Mouse (Mus musculus) bone marrow, adult 2 months (tissue): ENCODE measurements around the gene Eml2. TPM values are rescaled to one million over a fixed set of nuclear protein-coding genes. Genes with fewer than 3 reads are reported as not detected.

Experiments used
- H3K27ac ChIP-seq: fragments of 200-500 bp; 2 replicates; pipeline ENCODE4 v1.5.1; 2012; ENCODE audit warnings: low read depth, mild to moderate bottlenecking, control low read depth, inconsistent platforms, low read length; ENCODE audit not compliant: control insufficient read depth, poor library complexity, insufficient read depth
- H3K4me1 ChIP-seq: fragments of 200-500 bp; 2 replicates; pipeline ENCODE4 v1.6.1; 2011; ENCODE audit warnings: low read length; ENCODE audit not compliant: control insufficient read depth, insufficient read depth
- H3K4me3 ChIP-seq: fragments of 200-500 bp; replicated peaks from 2 replicates; pipeline ENCODE3; 2011; ENCODE audit warnings: mild to moderate bottlenecking, low read depth, low read length, control low read depth; ENCODE audit not compliant: control insufficient read depth
- CTCF ChIP-seq: fragments of 200-500 bp; IDR thresholded peaks from 2 replicates; pipeline ENCODE4 v1.5.1; 2011; ENCODE audit warnings: low read length, control low read depth; ENCODE audit not compliant: control insufficient read depth, insufficient read depth
- POLR2A ChIP-seq: fragments of 200-500 bp; IDR thresholded peaks from 2 replicates; pipeline ENCODE4 v1.6.1; 2011; ENCODE audit warnings: low read depth, mild to moderate bottlenecking, control low read depth, low read length, borderline replicate concordance; ENCODE audit not compliant: control insufficient read depth
- WGBS: fragments of 180-500 bp; shearing (Covaris S2); methylation state at CpG from one replicate; pipeline ENCODE4 v1.1.7; 2018; 5-methylcytosine and 5-hydroxymethylcytosine counted together
- polyA plus RNA-seq: library from polyadenylated mRNA; stranded (reverse); fragments of >200 nt; gene quantifications from 2 replicates; pipeline ENCODE4 v1.2.4, GENCODE M21; 2011; ENCODE audit warnings: low replicate concordance; ENCODE audit not compliant: missing spikeins, insufficient read depth, insufficient read length

The Eml2 gene
- polyA plus RNA-seq, 1 experiment = 33.1 TPM

DNA sequence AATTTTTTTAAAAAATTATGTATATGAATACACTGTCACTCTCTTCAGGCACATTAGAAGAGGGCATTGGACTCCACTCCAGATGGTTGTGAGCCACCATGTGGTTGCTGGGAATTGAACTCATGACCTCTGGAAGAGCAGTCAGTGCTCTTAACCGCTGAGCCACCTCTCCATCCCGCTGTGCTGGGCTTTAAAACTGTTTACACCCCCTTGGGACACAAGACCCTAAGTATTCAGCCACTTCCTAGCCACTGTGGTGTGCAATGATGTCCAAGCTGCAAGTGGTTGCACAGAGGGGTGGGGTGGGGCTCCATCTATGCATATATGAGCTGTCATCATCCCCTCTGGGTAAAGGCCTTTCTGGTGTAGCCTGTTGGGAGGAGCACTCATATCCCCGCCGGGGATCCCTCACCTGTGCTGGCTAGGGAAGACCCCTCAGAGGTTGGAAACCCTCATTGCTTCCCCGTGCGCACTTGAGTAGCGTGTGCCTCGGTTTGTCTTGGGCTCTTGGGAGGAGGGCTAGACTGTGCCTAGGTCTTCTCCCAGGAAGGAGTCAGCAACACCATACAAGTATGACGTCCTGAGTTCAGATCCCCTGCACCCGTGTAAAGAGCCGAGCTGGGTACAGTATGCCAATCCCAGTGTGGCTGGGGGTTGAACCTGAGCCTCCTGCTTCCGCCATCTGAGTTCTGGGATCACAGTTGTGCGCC is 32.1 kb downstream of the Eml2 start:
- Histone ChIP-seq H3K27ac (no peak overlapping the region), H3K4me3 (no peak overlapping the region), H3K4me1 (no peaks in the 10 kb centered on the region)
- 84% methylated on average over 13 of the region's 13 CpGs for WGBS
- TF ChIP-seq CTCF (no peak), POLR2A (no peak)

DNA sequence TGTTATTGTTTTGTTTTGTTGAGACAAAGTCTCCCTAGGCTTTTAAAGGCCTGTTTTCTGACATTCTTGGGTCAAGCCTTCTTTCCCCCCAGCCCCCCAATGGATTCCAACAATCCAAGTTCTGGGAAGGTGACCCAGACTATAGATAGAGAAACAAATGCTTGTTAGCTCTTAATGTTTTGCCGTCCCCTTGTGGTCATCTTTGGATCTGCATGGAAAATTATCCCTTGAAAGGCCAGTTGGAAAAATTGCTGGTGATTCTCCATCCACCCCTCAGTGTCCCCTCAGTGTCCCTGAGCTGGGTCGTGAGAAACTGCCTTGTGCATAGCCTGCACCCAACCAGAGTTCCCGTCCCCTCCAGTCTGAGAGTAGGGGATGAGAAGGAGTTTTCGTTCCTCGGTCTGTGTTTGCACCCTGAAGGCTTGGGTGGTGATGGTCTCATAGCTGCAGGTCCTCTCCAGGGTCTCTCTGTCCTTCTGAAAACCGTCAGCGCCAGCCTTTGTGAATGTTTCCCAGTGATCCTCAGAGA is 32.8 kb downstream of the Eml2 start:
- Histone ChIP-seq H3K4me1 (no peaks in the 10 kb centered on the region), H3K4me3 (no peak overlapping the region), H3K27ac (no peak overlapping the region)
- WGBS = 67% methylated on average over 7 of the region's 7 CpGs
- no peak for TF ChIP-seq CTCF
- TF ChIP-seq POLR2A = no peak

DNA sequence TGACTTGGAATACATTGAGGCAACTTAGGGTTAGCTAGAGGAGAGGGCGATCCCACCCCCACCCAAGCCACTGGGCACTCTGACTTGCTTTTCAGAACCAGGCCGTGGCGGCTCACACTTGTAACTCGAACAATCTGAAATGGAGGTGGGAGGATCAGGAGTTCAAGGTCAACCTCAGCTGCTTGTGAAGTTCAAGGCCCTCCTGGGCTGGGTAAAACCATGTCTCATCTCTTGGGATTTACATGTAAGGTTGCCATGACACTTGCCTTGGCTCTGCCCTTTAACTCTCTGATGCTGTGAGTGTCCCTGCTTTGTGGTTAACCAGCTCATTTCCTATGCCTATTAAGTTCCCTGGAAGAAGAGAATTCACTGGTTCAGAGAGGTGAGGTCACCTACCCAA is 33.3 kb downstream of the Eml2 start:
- 80% methylated on average over 4 of the region's 4 CpGs for WGBS
- no peak overlapping the region for H3K27ac ChIP-seq
- TF ChIP-seq CTCF (no peak), POLR2A (no peak)
- no peak overlapping the region for H3K4me3 ChIP-seq
- H3K4me1 ChIP-seq = no peaks in the 10 kb centered on the region; the same call in 1 of the 2 replicates

DNA sequence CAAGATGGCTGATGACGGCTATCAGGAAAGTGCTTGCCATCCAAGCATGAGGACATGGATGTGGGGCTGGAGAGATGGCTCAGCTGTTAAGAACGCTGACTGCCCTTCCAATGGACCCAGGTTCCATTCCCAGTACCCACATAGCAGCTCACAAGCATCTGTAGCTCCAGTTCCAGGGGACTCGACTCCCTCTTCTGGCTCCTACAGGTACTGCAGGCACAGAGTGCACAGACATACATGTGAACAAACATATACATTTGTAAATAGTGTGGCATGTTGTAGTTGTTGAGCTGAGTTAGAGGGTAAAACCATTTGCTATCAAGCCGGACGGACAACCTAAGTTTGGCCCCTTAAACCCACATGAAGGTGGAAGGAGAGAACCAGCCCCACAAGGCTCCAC is 33.8 kb downstream of the Eml2 start:
- WGBS = 84% methylated on average over 5 of the region's 5 CpGs
- Histone ChIP-seq H3K4me1 (no peaks in the 10 kb centered on the region; the same call in 1 of the 2 replicates), H3K4me3 (no peak overlapping the region), H3K27ac (no peak overlapping the region)
- TF ChIP-seq CTCF (peak; percentile 31; the same call in 1 of the 2 replicates), POLR2A (no peak)

DNA sequence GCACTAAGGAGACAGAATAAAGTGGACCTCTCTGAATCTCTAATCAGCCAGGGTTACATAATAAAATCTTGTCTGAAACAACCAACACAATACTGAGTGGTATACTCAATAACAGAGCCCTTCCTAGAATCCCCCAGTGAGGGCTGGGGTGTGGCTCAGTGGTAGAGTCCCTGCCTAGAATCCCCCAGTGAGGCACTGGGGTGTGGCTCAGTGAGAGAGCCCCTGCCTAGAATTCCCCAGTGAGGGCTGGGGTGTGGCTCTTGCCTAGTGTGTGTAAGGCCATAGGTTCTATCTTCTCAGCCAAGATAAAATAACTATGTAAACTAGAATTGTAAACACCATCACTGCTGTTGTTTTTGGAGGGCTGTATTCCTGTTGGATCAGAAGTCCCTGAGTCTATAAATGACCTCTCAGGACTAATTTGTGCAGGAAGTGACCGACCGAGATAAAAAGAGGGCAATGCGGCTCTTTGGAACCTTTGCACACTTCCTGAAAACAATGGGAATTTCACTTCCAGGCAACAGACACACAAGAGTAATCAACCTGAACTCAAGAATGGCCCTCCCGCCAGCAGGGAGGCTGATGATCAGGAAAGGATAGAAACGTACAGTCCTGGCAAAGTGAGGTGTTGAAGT is 34.9 kb downstream of the Eml2 start:
- Histone ChIP-seq H3K27ac (no peak overlapping the region), H3K4me1 (no peaks in the 10 kb centered on the region; the same call in 1 of the 2 replicates), H3K4me3 (no peak overlapping the region)
- TF ChIP-seq POLR2A (no peak), CTCF (no peak)
- WGBS = 72% methylated on average over 5 of the region's 5 CpGs

DNA sequence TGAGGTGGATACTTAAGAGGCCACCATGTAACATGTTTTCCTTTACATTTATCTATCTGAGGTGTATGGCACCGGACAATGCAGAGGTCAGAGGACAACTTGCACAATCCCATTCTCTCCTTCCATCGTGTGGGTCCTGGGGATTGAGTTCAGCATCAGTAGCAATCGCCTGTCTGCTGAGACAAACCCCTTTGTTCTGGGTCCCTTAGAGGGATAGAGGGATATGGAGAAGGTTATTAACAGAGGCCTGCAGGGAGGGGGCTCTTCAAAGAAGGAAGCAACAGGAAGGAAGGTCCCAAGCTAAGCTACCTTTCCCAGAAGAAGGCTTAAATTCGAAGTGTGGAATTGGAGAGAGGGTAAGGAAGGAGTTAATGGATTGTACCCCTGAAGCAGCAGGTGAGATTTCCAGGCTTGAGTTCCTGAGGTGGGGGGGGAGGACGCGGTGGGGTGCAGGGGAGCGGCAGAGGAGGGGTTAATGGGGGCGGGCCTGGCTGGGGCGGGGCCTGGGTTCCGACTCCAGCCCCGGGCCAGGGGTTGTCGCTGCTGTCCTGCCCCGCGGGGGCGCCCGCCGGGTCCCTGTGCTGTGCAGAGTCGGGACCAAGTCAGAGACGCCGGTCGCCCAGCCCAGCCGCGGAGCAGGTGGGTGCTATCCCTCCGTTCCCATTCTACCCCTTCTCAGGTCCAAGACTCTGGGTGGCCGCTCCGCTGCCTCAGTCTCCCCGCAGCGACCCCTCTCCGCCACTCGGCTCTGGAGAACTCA is 36.0 kb downstream of the Eml2 start, which contains the start of gene Gpr4:
Gene Gpr4 (plus strand): TSS at position 543 of the 760 bp plus-strand sequence.
- H3K4me3 ChIP-seq = no peak within 1 kb of the TSS
- TF ChIP-seq CTCF (no peak), POLR2A (no peak)
- WGBS = 8% methylated on average over 28 of the region's 30 CpGs
- H3K4me1 ChIP-seq = no peaks in the 10 kb centered on the region; the same call in 1 of the 2 replicates
- H3K27ac ChIP-seq = no peak within 1 kb of the TSS

DNA sequence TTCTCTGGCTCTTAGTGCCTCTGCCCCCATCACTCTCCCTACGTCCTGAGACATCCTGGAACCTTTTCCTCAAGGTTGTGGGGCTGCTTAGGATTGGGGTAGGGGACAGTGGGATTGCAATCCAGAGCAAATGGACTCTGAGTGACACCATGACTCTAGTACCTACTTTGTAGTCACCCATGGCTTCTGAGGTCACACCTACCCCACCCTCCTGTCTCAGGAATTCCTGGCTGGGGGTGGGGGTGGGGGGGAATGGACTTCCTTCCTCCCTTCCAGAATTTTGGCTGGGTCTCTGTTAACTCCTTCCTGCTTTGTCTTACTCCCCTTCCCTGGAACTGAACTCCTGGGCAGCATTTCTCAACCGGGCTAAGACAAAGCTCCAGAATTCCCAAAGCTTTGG is 37.2 kb downstream of the Eml2 start:
- TF ChIP-seq CTCF (no peak), POLR2A (no peak)
- Histone ChIP-seq H3K27ac (no peak overlapping the region), H3K4me3 (no peak overlapping the region), H3K4me1 (no peaks in the 10 kb centered on the region; the same call in 1 of the 2 replicates)
- 77% methylated on average over 2 of the region's 2 CpGs for WGBS

DNA sequence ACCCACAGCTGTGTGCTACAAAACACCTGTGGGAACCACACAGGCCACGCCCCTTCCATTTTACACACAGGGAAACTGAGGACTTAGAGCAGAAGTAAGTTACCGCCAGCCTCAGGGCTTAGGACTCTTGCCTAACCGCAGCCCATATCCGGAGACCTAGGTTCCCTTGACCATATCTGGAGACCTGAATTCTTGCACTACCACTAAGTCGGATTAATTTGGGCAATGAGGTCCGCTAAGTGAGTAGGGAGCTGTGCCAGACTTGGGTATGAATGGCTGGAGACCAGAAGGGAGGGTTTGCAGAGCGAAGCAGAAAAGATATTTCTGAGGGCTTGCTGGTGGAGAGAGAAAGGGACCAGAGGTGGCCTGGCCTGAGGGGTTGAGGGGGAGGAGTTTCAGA is 38.1 kb downstream of the Eml2 start:
- 8% methylated on average over 7 of the region's 7 CpGs for WGBS
- no peak for TF ChIP-seq CTCF
- TF ChIP-seq POLR2A = no peak
- Histone ChIP-seq H3K4me1 (no peaks in the 10 kb centered on the region; the same call in 1 of the 2 replicates), H3K4me3 (no peak overlapping the region), H3K27ac (no peak overlapping the region)
